Mouse (Mus musculus) limb, embryonic 15.5 days (tissue): Measurements from ENCODE around the gene Ap2b1. TPM values are rescaled to one million over a fixed set of nuclear protein-coding genes. Genes with fewer than 3 reads are reported as not detected.
"Not testable (repeated sequence)": the region's sequence is repeated elsewhere in the genome, so short reads cannot be mapped to it uniquely, and the experiment has no call there.

Experiments
- ATAC-seq: fragments of 200-750 bp; cut with Nextera tagmentation; 2 replicates; pipeline ENCODE4 v1.8.0; 2017; ENCODE audit warnings: low read depth, moderate TSS enrichment; ENCODE audit not compliant: insufficient number of reproducible peaks, low FRiP score, low TSS enrichment
- H3K27ac ChIP-seq: fragments of 300-500 bp; sonication (generic); 2 replicates; pipeline ENCODE4 v1.5.1; 2015; ENCODE audit warnings: moderate library complexity, mild to moderate bottlenecking, inconsistent platforms
- H3K27me3 ChIP-seq: fragments of 300-500 bp; sonication (generic); 2 replicates; pipeline ENCODE4 v1.6.1; 2015; ENCODE audit warnings: inconsistent platforms
- H3K36me3 ChIP-seq: fragments of 300-500 bp; sonication (generic); 2 replicates; pipeline ENCODE4 v1.6.1; 2015; ENCODE audit warnings: inconsistent platforms
- H3K4me1 ChIP-seq: fragments of 300-500 bp; sonication (generic); 2 replicates; pipeline ENCODE4 v1.6.1; 2015; ENCODE audit warnings: inconsistent platforms
- H3K4me2 ChIP-seq: fragments of 300-500 bp; sonication (generic); 2 replicates; pipeline ENCODE4 v1.6.1; 2015; ENCODE audit warnings: mild to moderate bottlenecking, inconsistent platforms
- H3K4me3 ChIP-seq: fragments of 300-500 bp; sonication (generic); 2 replicates; pipeline ENCODE4 v1.5.1; 2015; ENCODE audit warnings: mild to moderate bottlenecking, inconsistent platforms
- H3K9ac ChIP-seq: fragments of 300-500 bp; sonication (generic); 2 replicates; pipeline ENCODE4 v1.6.1; 2015; ENCODE audit warnings: inconsistent platforms
- H3K9me3 ChIP-seq: fragments of 300-500 bp; sonication (generic); 2 replicates; pipeline ENCODE4 v1.6.1; 2016; ENCODE audit warnings: inconsistent platforms
- WGBS: fragments of 180-500 bp; shearing (Covaris S2); methylation state at CpG from one replicate; pipeline ENCODE4 v1.1.7; 2015; 5-methylcytosine and 5-hydroxymethylcytosine counted together
- polyA plus RNA-seq: library from polyadenylated mRNA; unstranded; fragments of >200 nt; fragmentation: Nextera tagmentation; extraction: Ambion mirVana; gene quantifications from 2 replicates; pipeline ENCODE4 v1.2.1, GENCODE M21; 2015

The Ap2b1 gene
- polyA plus RNA-seq, result 47.8 and 48.9 TPM in 2 replicates

DNA sequence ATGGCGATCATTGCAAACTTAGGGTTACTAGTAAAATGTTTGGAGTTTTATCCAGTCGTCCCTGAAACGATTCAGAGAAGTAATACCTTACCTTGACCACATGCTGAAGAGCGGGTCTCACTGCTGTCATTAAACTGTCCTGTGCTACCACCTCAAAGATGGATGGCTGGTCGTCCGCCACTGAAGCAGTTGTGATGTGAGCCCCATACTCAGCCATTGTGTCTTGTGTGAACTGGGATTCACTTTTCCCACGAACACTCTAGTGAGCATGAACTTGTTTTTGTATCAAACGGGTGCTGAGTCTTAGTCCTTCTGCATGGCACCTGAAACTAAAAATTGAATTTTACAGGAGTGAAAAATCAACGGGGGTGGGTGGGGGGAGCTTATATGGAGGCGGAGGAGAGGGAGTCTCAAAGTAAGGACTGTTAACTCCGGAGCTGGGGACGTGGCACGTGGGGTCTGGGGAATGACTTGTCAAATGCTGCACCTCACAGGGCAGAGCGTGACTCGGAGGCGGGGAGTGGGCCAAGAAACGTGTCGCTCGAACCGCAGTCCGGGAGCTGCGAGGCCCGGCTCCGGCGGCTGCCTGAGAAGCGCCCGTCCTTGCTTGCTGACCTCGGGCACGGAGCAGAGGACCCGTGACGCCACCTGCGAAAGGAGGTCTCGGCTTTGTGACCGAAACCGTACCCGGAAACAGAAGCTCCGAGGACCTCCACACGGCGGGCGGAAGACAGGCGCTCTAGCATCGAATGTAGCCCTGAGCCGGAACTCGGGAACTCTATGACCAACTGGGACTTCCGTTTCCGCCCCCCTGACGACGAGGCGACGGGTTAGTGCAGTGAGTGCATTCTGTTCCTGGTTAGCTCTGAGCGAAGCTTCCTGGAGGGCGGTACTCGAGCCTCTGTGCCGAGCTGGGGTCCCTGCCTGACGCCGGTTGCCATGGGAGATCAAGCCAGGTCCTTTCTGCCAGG lies at the start of gene Ap2b1:
Gene Ap2b1, plus strand, starts transcription at position 800 of the 971 bp plus-strand sequence.
- Histone ChIP-seq H3K9ac (peak within 1 kb of the TSS; percentile 79), H3K4me2 (peak within 1 kb of the TSS; percentile 72), H3K4me3 (peak within 1 kb of the TSS; percentile 78), H3K4me1 (peaks cover 22% of the 10 kb centered on the region), H3K27ac (peak within 1 kb of the TSS; percentile 91), H3K27me3 (no peaks in the 10 kb centered on the region), H3K36me3 (peaks cover 22% of the 10 kb centered on the region), H3K9me3 (no peaks in the 10 kb centered on the region)
- 2% methylated on average over 55 of the region's 56 CpGs for WGBS
- ATAC-seq, result peak; percentile 93

DNA sequence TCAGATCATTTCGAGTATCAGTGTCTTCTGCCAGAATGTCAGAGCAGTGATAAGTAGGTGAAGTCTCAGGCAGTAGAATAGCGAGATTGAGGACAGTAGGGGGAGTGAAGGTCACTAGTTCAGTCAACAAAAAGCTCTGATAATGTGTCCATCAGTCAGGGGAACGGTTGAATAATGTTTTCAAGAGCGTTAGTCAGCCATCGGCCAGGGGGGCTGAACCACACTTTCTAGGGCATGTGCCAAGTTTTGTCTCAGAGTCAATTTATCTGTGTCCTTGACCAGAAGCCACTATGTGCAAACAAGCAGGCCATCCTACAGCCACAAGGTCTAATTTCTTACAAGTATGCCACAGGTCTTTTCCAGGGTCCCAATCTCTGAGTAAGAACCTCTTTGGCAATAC lies 41.6 kb upstream of the Ap2b1 start:
- H3K4me1 ChIP-seq, H3K9ac ChIP-seq, H3K4me3 ChIP-seq, H3K36me3 ChIP-seq, H3K27ac ChIP-seq, ATAC-seq, H3K9me3 ChIP-seq, H3K4me2 ChIP-seq, H3K27me3 ChIP-seq: not testable (repeated sequence)
- WGBS, result 68% methylated on average over 5 of the region's 5 CpGs

- H3K4me3 ChIP-seq, result no peak overlapping the region
- no peaks in the 10 kb centered on the region for H3K4me1 ChIP-seq
- H3K9ac ChIP-seq, result no peak overlapping the region
- no peaks in the 10 kb centered on the region for H3K36me3 ChIP-seq
- no peak for ATAC-seq
- H3K27me3 ChIP-seq, result no peaks in the 10 kb centered on the region
- no peaks in the 10 kb centered on the region for H3K9me3 ChIP-seq
- no peak overlapping the region for H3K27ac ChIP-seq
- 97% methylated on average over 1 of the region's 1 CpGs for WGBS
- H3K4me2 ChIP-seq, result no peak overlapping the region
Observed at GRCm38 (mm10) chr11:83262673-83263072, 36.2 kb upstream of the Ap2b1 start.

- no peak overlapping the region for H3K9ac ChIP-seq
- 64% methylated on average over 3 of the region's 3 CpGs for WGBS
Observed at GRCm38 (mm10) chr11:83263146-83263545, 35.7 kb upstream of the Ap2b1 start.

GRCm38 (mm10) chr11:83270842-83271150 lies 28.0 kb upstream of the Ap2b1 start:
- H3K36me3 ChIP-seq, result no peaks in the 10 kb centered on the region
- WGBS, result 1% methylated on average over 6 of the region's 6 CpGs
- no peaks in the 10 kb centered on the region for H3K9me3 ChIP-seq
- H3K27ac ChIP-seq, result no peak overlapping the region
- H3K27me3 ChIP-seq, result no peaks in the 10 kb centered on the region
- ATAC-seq, result no peak
- H3K4me3 ChIP-seq, result peak overlapping the region; percentile 51
- peak overlapping the region; percentile 68 for H3K4me2 ChIP-seq
- no peaks in the 10 kb centered on the region for H3K4me1 ChIP-seq
- peak overlapping the region; percentile 33 for H3K9ac ChIP-seq

More at GRCm38 (mm10) chr11:83263146-83263545, 35.7 kb upstream of the Ap2b1 start:
- Histone ChIP-seq H3K36me3 (no peaks in the 10 kb centered on the region), H3K27ac (no peak overlapping the region), H3K4me2 (no peak overlapping the region), H3K27me3 (no peaks in the 10 kb centered on the region), H3K9me3 (no peaks in the 10 kb centered on the region), H3K4me3 (no peak overlapping the region), H3K4me1 (no peaks in the 10 kb centered on the region)
- no peak for ATAC-seq

DNA sequence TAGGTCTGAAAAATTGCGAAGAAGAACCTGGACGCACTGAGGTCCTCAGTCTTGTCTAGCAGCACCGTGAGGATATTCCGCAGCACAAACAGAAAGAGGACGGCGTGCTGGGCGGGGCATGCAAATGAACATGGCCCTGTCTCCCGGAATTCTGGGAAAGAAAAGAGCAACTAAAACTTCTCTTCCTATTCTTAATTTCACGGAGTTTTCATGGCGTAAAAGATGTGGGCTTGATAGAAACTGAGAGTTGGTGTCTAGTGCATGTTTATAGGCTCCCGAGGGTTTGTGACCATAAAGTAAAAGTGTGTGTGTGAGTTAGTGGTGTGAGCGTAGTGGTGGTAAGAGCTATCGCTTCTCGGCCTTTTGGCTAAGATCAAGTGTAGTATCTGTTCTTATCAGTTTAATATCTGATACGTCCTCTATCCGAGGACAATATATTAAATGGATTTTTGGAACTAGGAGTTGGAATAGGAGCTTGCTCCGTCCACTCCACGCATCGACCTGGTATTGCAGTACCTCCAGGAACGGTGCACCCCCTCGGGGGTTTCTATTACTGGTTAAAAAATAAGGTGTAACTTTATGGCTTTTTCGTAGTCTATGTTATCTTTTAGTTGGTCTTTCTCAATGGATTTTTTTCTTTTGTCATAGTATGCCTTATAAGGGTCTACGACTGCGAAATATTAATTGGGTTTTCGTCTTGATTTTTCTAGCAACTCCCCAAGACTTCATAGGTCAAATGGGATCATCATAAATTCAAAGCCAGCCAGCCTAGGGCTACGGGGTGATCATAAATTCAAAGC lies 27.5 kb upstream of the Ap2b1 start:
- peak; percentile 80 for ATAC-seq
- Histone ChIP-seq H3K36me3 (no peaks in the 10 kb centered on the region), H3K4me2 (peak overlapping the region; percentile 68), H3K27me3 (no peaks in the 10 kb centered on the region), H3K4me1 (no peaks in the 10 kb centered on the region), H3K27ac (peak overlapping the region; percentile 82), H3K4me3 (peak overlapping the region; percentile 51), H3K9ac (peak overlapping the region; percentile 33), H3K9me3 (no peaks in the 10 kb centered on the region)
- under 1% methylated on average over 26 of the region's 26 CpGs for WGBS

GRCm38 (mm10) chr11:83271951-83272843 lies 26.6 kb upstream of the Ap2b1 start:
- Histone ChIP-seq H3K27me3 (no peaks in the 10 kb centered on the region), H3K9ac (no peak overlapping the region), H3K4me2 (no peak overlapping the region), H3K4me1 (no peaks in the 10 kb centered on the region), H3K36me3 (no peaks in the 10 kb centered on the region), H3K9me3 (no peaks in the 10 kb centered on the region), H3K27ac (peak overlapping the region; percentile 48; the same call in 1 of the 2 replicates), H3K4me3 (no peak overlapping the region)
- no peak for ATAC-seq
- 19% methylated on average over 2 of the region's 2 CpGs for WGBS

- 57% methylated on average over 7 of the region's 7 CpGs for WGBS
- Histone ChIP-seq H3K9ac (no peak overlapping the region), H3K4me3 (no peak overlapping the region), H3K4me2 (no peak overlapping the region), H3K4me1 (no peaks in the 10 kb centered on the region), H3K36me3 (no peaks in the 10 kb centered on the region), H3K27ac (no peak overlapping the region), H3K9me3 (no peaks in the 10 kb centered on the region), H3K27me3 (no peaks in the 10 kb centered on the region)
- ATAC-seq, result no peak
Observed at GRCm38 (mm10) chr11:83276251-83276650, 22.6 kb upstream of the Ap2b1 start.

GRCm38 (mm10) chr11:83279024-83279423 lies 19.8 kb upstream of the Ap2b1 start:
- Histone ChIP-seq H3K36me3 (no peaks in the 10 kb centered on the region), H3K27ac (no peak overlapping the region), H3K4me3 (no peak overlapping the region), H3K9me3 (no peaks in the 10 kb centered on the region), H3K9ac (no peak overlapping the region), H3K4me1 (no peaks in the 10 kb centered on the region), H3K4me2 (no peak overlapping the region), H3K27me3 (no peaks in the 10 kb centered on the region)
- WGBS, result 81% methylated on average over 4 of the region's 4 CpGs
- ATAC-seq, result no peak

- Histone ChIP-seq H3K36me3 (no peaks in the 10 kb centered on the region), H3K27me3 (no peaks in the 10 kb centered on the region), H3K9me3 (no peaks in the 10 kb centered on the region), H3K27ac (no peak overlapping the region), H3K9ac (no peak overlapping the region), H3K4me1 (no peaks in the 10 kb centered on the region), H3K4me2 (no peak overlapping the region), H3K4me3 (no peak overlapping the region)
- no peak for ATAC-seq
- 73% methylated on average over 6 of the region's 6 CpGs for WGBS
Observed at GRCm38 (mm10) chr11:83279691-83280090, 19.1 kb upstream of the Ap2b1 start.

GRCm38 (mm10) chr11:83282084-83282483 lies 16.7 kb upstream of the Ap2b1 start:
- Histone ChIP-seq H3K4me1 (no peaks in the 10 kb centered on the region), H3K9ac (no peak overlapping the region), H3K4me3 (no peak overlapping the region), H3K9me3 (no peaks in the 10 kb centered on the region), H3K27me3 (no peaks in the 10 kb centered on the region), H3K36me3 (no peaks in the 10 kb centered on the region), H3K4me2 (no peak overlapping the region), H3K27ac (no peak overlapping the region)
- 57% methylated on average over 2 of the region's 2 CpGs for WGBS
- no peak for ATAC-seq
